Mouse (Mus musculus) spleen, adult 2 months (tissue): ENCODE data around the gene Kctd11.

Experiments used
- CTCF ChIP-seq: fragments of 200-500 bp; IDR thresholded peaks from 2 replicates; pipeline ENCODE4 v1.5.1; 2011; ENCODE audit warnings: mild to moderate bottlenecking, inconsistent platforms; ENCODE audit not compliant: insufficient read depth, insufficient read length, insufficient replicate concordance; ENCODE audit errors: extremely low read depth
- POLR2A ChIP-seq: fragments of 200-500 bp; IDR thresholded peaks from 2 replicates; pipeline ENCODE4 v1.6.1; 2011; ENCODE audit warnings: low read depth, low read length, inconsistent platforms

DNA sequence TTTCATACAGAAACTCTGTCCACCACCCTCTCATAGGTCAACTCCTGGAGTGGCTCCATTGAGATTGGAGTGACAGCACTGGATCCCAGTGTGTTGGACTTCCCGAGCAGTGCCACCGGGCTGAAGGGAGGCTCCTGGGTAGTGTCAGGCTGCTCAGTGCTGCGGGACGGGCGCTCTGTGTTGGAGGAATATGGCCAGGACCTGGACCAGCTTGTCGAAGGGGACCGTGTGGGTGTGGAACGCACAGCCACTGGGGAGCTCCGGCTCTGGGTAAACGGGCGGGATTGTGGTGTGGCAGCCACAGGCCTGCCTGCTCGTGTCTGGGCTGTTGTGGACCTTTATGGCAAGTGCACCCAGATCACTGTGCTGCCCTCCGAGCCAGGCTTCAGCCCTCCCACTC, 21.8 kb upstream of the Kctd11 start:
- TF ChIP-seq CTCF (no peak), POLR2A (no peak)
